Mouse (Mus musculus) liver, adult (tissue): ENCODE measurements around the gene Tmem60.

Experiments
- GATA4 ChIP-seq: IDR thresholded peaks from 2 replicates; pipeline ENCODE4 v1.6.1; 2014; ENCODE audit warnings: mild to moderate bottlenecking, low read length; ENCODE audit not compliant: insufficient replicate concordance

The Tmem60 gene

GRCm38 (mm10) chr5:20880797-20881775 is 905 bp upstream of the Tmem60 start:
- TF ChIP-seq GATA4 = no peak

- TF ChIP-seq GATA4 = no peak
Measured at GRCm38 (mm10) chr5:20884036-20884620, 2.1 kb downstream of the Tmem60 start.

- TF ChIP-seq GATA4 = no peak
Measured at GRCm38 (mm10) chr5:20897446-20898167, 15.6 kb downstream of the Tmem60 start.

- TF ChIP-seq GATA4 = no peak
Measured at GRCm38 (mm10) chr5:20904647-20905046, 22.7 kb downstream of the Tmem60 start.

GRCm38 (mm10) chr5:20905437-20905836 is 23.4 kb downstream of the Tmem60 start:
- no peak for TF ChIP-seq GATA4

GRCm38 (mm10) chr5:20906191-20906590 is 24.2 kb downstream of the Tmem60 start:
- TF ChIP-seq GATA4 = no peak

GRCm38 (mm10) chr5:20911741-20912140 is 29.8 kb downstream of the Tmem60 start:
- no peak for TF ChIP-seq GATA4

GRCm38 (mm10) chr5:20913372-20914275 is 31.6 kb downstream of the Tmem60 start:
- no peak for TF ChIP-seq GATA4

- no peak for TF ChIP-seq GATA4
Measured at GRCm38 (mm10) chr5:20918967-20919366, 37.0 kb downstream of the Tmem60 start.

- TF ChIP-seq GATA4 = no peak
Measured at GRCm38 (mm10) chr5:20919566-20919965, 37.6 kb downstream of the Tmem60 start.

- TF ChIP-seq GATA4 = no peak
Measured at GRCm38 (mm10) chr5:20924608-20925007, 42.6 kb downstream of the Tmem60 start.

GRCm38 (mm10) chr5:20925451-20925850 is 43.5 kb downstream of the Tmem60 start:
- TF ChIP-seq GATA4 = no peak

GRCm38 (mm10) chr5:20929669-20930151 is 47.7 kb downstream of the Tmem60 start:
- TF ChIP-seq GATA4 = no peak

GRCm38 (mm10) chr5:20930430-20930829 is 48.4 kb downstream of the Tmem60 start:
- TF ChIP-seq GATA4 = no peak
